11 mouse cellular contexts compared by ENCODE assay signal in the genomic region with DNA sequence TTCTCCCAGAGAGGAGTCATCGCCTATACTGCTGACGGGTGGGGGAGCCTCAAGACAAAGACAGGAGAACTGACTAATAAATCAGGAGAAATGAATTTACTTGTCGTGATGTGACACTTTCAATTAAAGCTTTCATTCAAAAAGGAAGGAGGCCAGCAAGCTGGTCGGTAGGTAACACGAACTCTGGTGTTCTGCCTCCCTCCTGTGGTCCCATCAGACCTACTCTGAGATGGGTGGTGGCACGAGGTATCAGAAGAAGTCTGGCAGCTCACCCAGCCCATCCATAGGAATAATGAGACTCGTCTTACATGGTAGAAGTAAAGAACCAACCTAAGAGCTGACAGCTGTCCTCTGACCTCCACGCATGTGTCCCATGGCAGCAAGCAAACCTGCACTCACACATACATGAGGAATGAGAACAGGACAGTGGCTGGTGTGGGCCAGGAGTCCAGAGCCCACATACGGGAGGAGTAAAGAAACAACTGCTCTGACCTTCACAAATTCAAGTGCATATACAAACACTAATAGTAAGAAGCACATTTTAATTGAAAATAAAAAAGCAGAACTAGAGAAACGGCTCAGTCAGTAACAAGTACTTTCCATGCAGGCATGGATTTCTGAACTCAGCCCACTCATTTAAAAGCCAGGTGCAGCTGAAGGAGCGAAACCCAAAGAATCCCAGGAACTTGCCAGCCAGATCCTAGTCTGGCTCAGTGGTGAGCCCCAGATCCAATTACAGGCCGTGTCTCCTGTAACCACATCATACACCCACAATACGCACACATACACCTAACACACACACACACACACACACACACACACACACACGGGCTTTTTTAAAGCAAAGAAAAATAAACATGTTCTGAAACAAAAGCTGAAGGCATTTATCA. TPM values are rescaled to one million over a fixed set of nuclear protein-coding genes. Genes with fewer than 3 reads are reported as not detected.
DNase-seq lines count a peak whose midpoint lies in the region; ATAC-seq and TF ChIP-seq lines count a peak whose summit lies in the region.
"Had no signal": no experiment of that assay in that cellular context is flagged by ENCODE, and none has a peak within 500 bp of the region (broad histone marks: within the 10 kb centered on the region; RNA-seq: fewer than 3 reads in every experiment).

No protein-coding gene starts in this region.

- TF ChIP-seq EP300 in liver, postnatal 0 days (IDR thresholded peaks at IDR 0.05; ENCODE audit: low read depth) = no peak

- no peaks in the 10 kb centered on the region for H3K36me3 ChIP-seq in heart, embryonic 11.5 days (ENCODE audit: control insufficient read depth, insufficient read depth, low read length)
- H3K36me3 ChIP-seq in liver, postnatal 0 days (replicated peaks; ENCODE audit: insufficient read depth, low read length) = no peaks in the 10 kb centered on the region
- H3K36me3 ChIP-seq in embryonic facial prominence, embryonic 11.5 days (replicated peaks; ENCODE audit: control insufficient read depth, insufficient read depth, low read depth, low read length) = no peaks in the 10 kb centered on the region
- H3K36me3 ChIP-seq: hindbrain, embryonic 13.5 days had no signal

- WGBS in heart, embryonic 11.5 days (ENCODE audit: insufficient replicate concordance) = 59% methylated on average over 14 of the region's 14 CpGs
- 57% methylated on average over 14 of the region's 14 CpGs for WGBS in liver, postnatal 0 days (ENCODE audit: insufficient replicate concordance)
- WGBS in embryonic facial prominence, embryonic 11.5 days = 69% methylated on average over 14 of the region's 14 CpGs

- no peak for ATAC-seq in heart, embryonic 11.5 days (replicated peaks; ENCODE audit: insufficient number of reproducible peaks, low FRiP score, low TSS enrichment)
- ATAC-seq in liver, postnatal 0 days = no peak
- ATAC-seq in embryonic facial prominence, embryonic 11.5 days (replicated peaks; ENCODE audit: insufficient number of reproducible peaks, low FRiP score, low TSS enrichment, low read depth) = no peak

- H3K4me1 ChIP-seq in heart, embryonic 11.5 days (ENCODE audit: control insufficient read depth, insufficient read depth, low read length) = peaks cover 38% of the 10 kb centered on the region
- H3K4me1 ChIP-seq in liver, postnatal 0 days (ENCODE audit: insufficient read depth) = peaks cover 43% of the 10 kb centered on the region
- H3K4me1 ChIP-seq in embryonic facial prominence, embryonic 11.5 days (ENCODE audit: control insufficient read depth, insufficient read depth, low read length) = no peaks in the 10 kb centered on the region; the same call in 1 of the 2 replicates

- H3K9me3 ChIP-seq in heart, embryonic 11.5 days (replicated peaks; ENCODE audit: control insufficient read depth, low read length) = no peaks in the 10 kb centered on the region
- H3K9me3 ChIP-seq in liver, postnatal 0 days (ENCODE audit: low read length) = no peaks in the 10 kb centered on the region
- H3K9me3 ChIP-seq in embryonic facial prominence, embryonic 11.5 days (replicated peaks; ENCODE audit: control insufficient read depth, low read length) = no peaks in the 10 kb centered on the region
- H3K9me3 ChIP-seq: hindbrain, embryonic 13.5 days had no signal

- H3K9ac ChIP-seq in heart, embryonic 11.5 days (ENCODE audit: low read depth, low read length) = no peak overlapping the region
- H3K9ac ChIP-seq in liver, postnatal 0 days (replicated peaks) = no peak overlapping the region
- no peak overlapping the region for H3K9ac ChIP-seq in embryonic facial prominence, embryonic 11.5 days (replicated peaks; ENCODE audit: low read length)
- H3K9ac ChIP-seq: hindbrain, embryonic 13.5 days had no signal

- H3K4me2 ChIP-seq in heart, embryonic 11.5 days = no peak overlapping the region
- no peak overlapping the region for H3K4me2 ChIP-seq in liver, postnatal 0 days (ENCODE audit: low read depth, low read length)
- H3K4me2 ChIP-seq in embryonic facial prominence, embryonic 11.5 days (ENCODE audit: low read depth, low read length) = no peak overlapping the region
- H3K4me2 ChIP-seq: hindbrain, embryonic 13.5 days had no signal

- H3K27ac ChIP-seq in heart, embryonic 11.5 days (ENCODE audit: low read depth, low read length) = 0 out of 2 replicates have a peak overlapping the region, but pooled peaks have one; percentile 4
- H3K27ac ChIP-seq in liver, postnatal 0 days (ENCODE audit: low read depth) = no peak overlapping the region; the same call in 1 of the 2 replicates
- 0 out of 2 replicates have a peak overlapping the region, but pooled peaks have one; percentile 7 for H3K27ac ChIP-seq in embryonic facial prominence, embryonic 11.5 days (replicated peaks; ENCODE audit: low read depth, low read length)
- H3K27ac ChIP-seq: hindbrain, embryonic 13.5 days had no signal

- TF ChIP-seq CTCF in liver, postnatal 0 days (IDR thresholded peaks at IDR 0.05; ENCODE audit: low read depth) = 0 out of 2 replicates have a peak, but pooled peaks have one; percentile 17

- no peak overlapping the region for H3K4me3 ChIP-seq in heart, embryonic 11.5 days (ENCODE audit: low read depth, low read length)
- H3K4me3 ChIP-seq in liver, postnatal 0 days (ENCODE audit: low read depth, low read length) = no peak overlapping the region
- H3K4me3 ChIP-seq in embryonic facial prominence, embryonic 11.5 days (ENCODE audit: low read depth, low read length) = no peak overlapping the region
- H3K4me3 ChIP-seq: hindbrain, embryonic 13.5 days had no signal

- no peak for DNase-seq in heart, postnatal 4 days
- DNase-seq in liver, postnatal 0 days = no peak
- DNase-seq in liver = no peak
- peak; percentile 17 for DNase-seq in embryonic facial prominence, embryonic 11.5 days (ENCODE audit: low spot score)
- DNase-seq in naive thymus-derived CD4-positive, alpha-beta T cell, adult 2 months (ENCODE audit: low read depth) = peak; percentile 60
- no peak for DNase-seq in adrenal gland, adult 18-20 months (ENCODE audit: low spot score in 2 of 2)
- no peak for DNase-seq in gastrocnemius, adult 8-10 months (ENCODE audit: low spot score in 2 of 2)
- DNase-seq: kidney, postnatal 10 days; lung, postnatal 4 days had no signal

- H3K27me3 ChIP-seq in heart, embryonic 11.5 days (ENCODE audit: control insufficient read depth, insufficient read depth, low read length) = no peaks in the 10 kb centered on the region
- no peaks in the 10 kb centered on the region for H3K27me3 ChIP-seq in liver, postnatal 0 days (ENCODE audit: insufficient read depth, low read length)
- no peaks in the 10 kb centered on the region for H3K27me3 ChIP-seq in embryonic facial prominence, embryonic 11.5 days (ENCODE audit: control insufficient read depth, insufficient read depth, low read length)
- H3K27me3 ChIP-seq: hindbrain, embryonic 13.5 days had no signal

RNA-seq across cellular contexts. Expression of gene Ankrd11, which starts 37.8 kb away (rescaled TPM):
- polyA plus RNA-seq in heart, embryonic 11.5 days (2014; fragmentation: Nextera tagmentation; extraction: Ambion mirVana) = 49.5 and 51.3 TPM in 2 replicates
- total RNA-seq in heart, postnatal 4 days (2021) = 10 to 100 TPM; 85.2 to 86.3 TPM
- 21.2 and 21.9 TPM in 2 replicates for polyA plus RNA-seq in liver, postnatal 0 days (2015; fragmentation: Nextera tagmentation; extraction: Ambion mirVana)
- 58.8 and 71.8 TPM in 2 replicates for polyA plus RNA-seq in embryonic facial prominence, embryonic 11.5 days (2014; fragmentation: Nextera tagmentation; extraction: Ambion mirVana)
- total RNA-seq in adrenal gland, adult 18-20 months (2021) = 10 to 100 TPM; 69.1 to 93.7 TPM
- total RNA-seq in gastrocnemius, adult 8-10 months (2022) = 10 to 100 TPM; 55.0 to 63.5 (median 62.4) TPM

RNA-seq across cellular contexts. Expression of gene Spg7, which starts 58.5 kb away (rescaled TPM):
- polyA plus RNA-seq in heart, embryonic 11.5 days (2014; fragmentation: Nextera tagmentation; extraction: Ambion mirVana) = 48.7 and 49.4 TPM in 2 replicates
- 10 to 100 TPM; 68.5 to 76.5 TPM for total RNA-seq in heart, postnatal 4 days (2021)
- polyA plus RNA-seq in liver, postnatal 0 days (2015; fragmentation: Nextera tagmentation; extraction: Ambion mirVana) = 16.9 and 18.3 TPM in 2 replicates
- polyA plus RNA-seq in embryonic facial prominence, embryonic 11.5 days (2014; fragmentation: Nextera tagmentation; extraction: Ambion mirVana) = 35.4 and 37.5 TPM in 2 replicates
- 10 to 100 TPM; 86.9 to 88.3 TPM for total RNA-seq in adrenal gland, adult 18-20 months (2021)
- total RNA-seq in gastrocnemius, adult 8-10 months (2022) = 10 to 100 TPM; 74.1 to 81.0 (median 77.4) TPM

Comparison
In these comparisons a context has a peak if more than half of its experiments do, and no peak if none do; other contexts are left out.
1. DNase-seq: peak in embryonic facial prominence, embryonic 11.5 days (single experiment) and naive thymus-derived CD4-positive, alpha-beta T cell, adult 2 months (single experiment); none in heart, postnatal 4 days (single experiment), liver, postnatal 0 days (single experiment), liver (single experiment), adrenal gland, adult 18-20 months (0 of 2) and gastrocnemius, adult 8-10 months (0 of 2).